8 mouse cellular contexts compared by ENCODE assay signal in genomic region chr10:79984195-79984816, GRCm38 (mm10). TPM values are rescaled to one million over a fixed set of nuclear protein-coding genes. Genes with fewer than 3 reads are reported as not detected.
DNase-seq lines count a peak whose midpoint lies in the region; ATAC-seq and TF ChIP-seq lines count a peak whose summit lies in the region.

Gene Tmem259 (minus strand): TSS chr10:79984330.

- DNase-seq in ES-E14 (ENCODE audit: low read depth, low spot score): peak; percentile 84
- peak; percentile 86 for DNase-seq in c-Kit-positive CD71-positive TER-119-positive erythroid progenitor cells, embryonic 14.5 days (ENCODE audit: low spot score)
- DNase-seq in heart, postnatal 0 days (ENCODE audit: low spot score): peak; percentile 92
- peak; percentile 91 to 94 for DNase-seq in kidney, postnatal 36 days

- H3K4me2 ChIP-seq in forebrain, embryonic 13.5 days: peak within 1 kb of the TSS; percentile 86
- H3K4me2 ChIP-seq in heart, postnatal 0 days (ENCODE audit: low read depth, low read length): peak within 1 kb of the TSS; percentile 93
- H3K4me2 ChIP-seq in liver, embryonic 16.5 days (ENCODE audit: low read depth, low read length): peak within 1 kb of the TSS; percentile 96
- peak within 1 kb of the TSS; percentile 98 for H3K4me2 ChIP-seq in neural tube, embryonic 14.5 days (ENCODE audit: low read depth, low read length)

- peak; percentile 67 for TF ChIP-seq CTCF in heart, postnatal 0 days (IDR thresholded peaks at IDR 0.05; ENCODE audit: low read depth)
- no peak for TF ChIP-seq CTCF in testis, adult 2 months (IDR thresholded peaks at IDR 0.05; ENCODE audit: control insufficient read depth, insufficient read depth, insufficient replicate concordance, low read depth, low read length)

- H3K36me3 ChIP-seq in ES-E14 (ENCODE audit: control insufficient read depth, insufficient read depth, low read length, poor library complexity, severe bottlenecking): peaks cover 5% of the 10 kb centered on the region; the same call in 1 of the 2 replicates
- H3K36me3 ChIP-seq in forebrain, embryonic 13.5 days (ENCODE audit: poor library complexity, severe bottlenecking): peaks cover 8% of the 10 kb centered on the region
- H3K36me3 ChIP-seq in heart, postnatal 0 days (replicated peaks; ENCODE audit: control insufficient read depth, insufficient read depth, low read length): 0 out of 2 replicates have a peak, but pooled peaks cover 1% of the 10 kb centered on the region
- no peaks in the 10 kb centered on the region for H3K36me3 ChIP-seq in liver, embryonic 16.5 days (ENCODE audit: control insufficient read depth, insufficient read depth)
- no peaks in the 10 kb centered on the region for H3K36me3 ChIP-seq in neural tube, embryonic 14.5 days (ENCODE audit: control insufficient read depth, insufficient read depth, low read length)
- no peaks in the 10 kb centered on the region for H3K36me3 ChIP-seq in testis, adult 2 months (ENCODE audit: control insufficient read depth, insufficient read depth, low read length)

- H3K27ac ChIP-seq in ES-E14 (ENCODE audit: insufficient read depth, low read depth, low read length, poor library complexity, severe bottlenecking): peak within 1 kb of the TSS; percentile 91
- H3K27ac ChIP-seq in forebrain, embryonic 13.5 days: peak within 1 kb of the TSS; percentile 96
- peak within 1 kb of the TSS; percentile 98 for H3K27ac ChIP-seq in heart, postnatal 0 days (ENCODE audit: low read depth)
- H3K27ac ChIP-seq in liver, embryonic 16.5 days (ENCODE audit: low read length): peak within 1 kb of the TSS; percentile 99
- peak within 1 kb of the TSS; percentile 94 for H3K27ac ChIP-seq in neural tube, embryonic 14.5 days (ENCODE audit: low read depth, low read length)
- peak within 1 kb of the TSS; percentile 86 for H3K27ac ChIP-seq in testis, adult 2 months (ENCODE audit: control insufficient read depth, insufficient read depth, low read depth, low read length)

- no peaks in the 10 kb centered on the region for H3K9me3 ChIP-seq in ES-E14 (ENCODE audit: control insufficient read depth, insufficient read depth, low read depth, low read length)
- H3K9me3 ChIP-seq in forebrain, embryonic 13.5 days (replicated peaks): no peaks in the 10 kb centered on the region
- H3K9me3 ChIP-seq in heart, postnatal 0 days (replicated peaks; ENCODE audit: control insufficient read depth, low read length): no peaks in the 10 kb centered on the region
- no peaks in the 10 kb centered on the region for H3K9me3 ChIP-seq in liver, embryonic 16.5 days (replicated peaks; ENCODE audit: control insufficient read depth, low read length)
- H3K9me3 ChIP-seq in neural tube, embryonic 14.5 days (ENCODE audit: control insufficient read depth, low read length): no peaks in the 10 kb centered on the region

- peaks cover 11 to 24% of the 10 kb centered on the region in 2 experiments for H3K4me1 ChIP-seq in ES-E14 (ENCODE audit: control insufficient read depth in 2 of 2, insufficient read depth in 2 of 2, low read length in 2 of 2, poor library complexity in 1 of 2)
- H3K4me1 ChIP-seq in forebrain, embryonic 13.5 days: peaks cover 48% of the 10 kb centered on the region
- peaks cover 28% of the 10 kb centered on the region for H3K4me1 ChIP-seq in heart, postnatal 0 days (ENCODE audit: control insufficient read depth, insufficient read depth)
- H3K4me1 ChIP-seq in liver, embryonic 16.5 days (ENCODE audit: control insufficient read depth, low read depth, low read length): peaks cover 51% of the 10 kb centered on the region
- peaks cover 28% of the 10 kb centered on the region for H3K4me1 ChIP-seq in neural tube, embryonic 14.5 days (ENCODE audit: control insufficient read depth, insufficient read depth, low read length)
- peaks cover 36% of the 10 kb centered on the region for H3K4me1 ChIP-seq in testis, adult 2 months (ENCODE audit: control insufficient read depth, insufficient read depth, low read length)

- under 1% methylated on average over 33 of the region's 49 CpGs for WGBS in forebrain, embryonic 13.5 days
- under 1% methylated on average over 42 of the region's 49 CpGs for WGBS in heart, postnatal 0 days
- 0% methylated on average over 37 of the region's 49 CpGs for WGBS in liver, embryonic 16.5 days (ENCODE audit: insufficient replicate concordance)
- WGBS in neural tube, embryonic 14.5 days: under 1% methylated on average over 49 of the region's 49 CpGs

- H3K27me3 ChIP-seq in forebrain, embryonic 13.5 days: peaks cover 29% of the 10 kb centered on the region
- no peaks in the 10 kb centered on the region for H3K27me3 ChIP-seq in heart, postnatal 0 days (ENCODE audit: control insufficient read depth, insufficient read depth, low read length)
- H3K27me3 ChIP-seq in liver, embryonic 16.5 days (ENCODE audit: control insufficient read depth, insufficient read depth, low read depth, low read length): peaks cover 20% of the 10 kb centered on the region
- H3K27me3 ChIP-seq in neural tube, embryonic 14.5 days (ENCODE audit: control insufficient read depth, insufficient read depth, low read length): peaks cover 15% of the 10 kb centered on the region
- H3K27me3 ChIP-seq in testis, adult 2 months (ENCODE audit: control insufficient read depth, insufficient read depth, low read length): no peaks in the 10 kb centered on the region; the same call in 1 of the 2 replicates

- in situ Hi-C loops in ES-E14 (cut with MboI; ENCODE audit: low sequenced_read_pairs in 2 of 2, unreplicated experiment in 2 of 2): loop anchor here in 1 of 2 experiments (25.0 kb wide), 1 partner anchor 128 kb away; the partner anchor contains the start of genes Sbno2 and Stk11

- peak; percentile 81 for ATAC-seq in forebrain, embryonic 13.5 days
- ATAC-seq in heart, postnatal 0 days (ENCODE audit: insufficient read depth, low read depth): peak; percentile 62
- peak; percentile 67 for ATAC-seq in liver, embryonic 16.5 days (ENCODE audit: low read depth)
- ATAC-seq in neural tube, embryonic 14.5 days (ENCODE audit: low read depth): peak; percentile 80

- TF ChIP-seq EP300 in heart, postnatal 0 days (IDR thresholded peaks at IDR 0.05; ENCODE audit: low read depth): peak; percentile 7; the same call in 1 of the 2 replicates

- 0 out of 2 replicates have a peak, but pooled peaks have one; percentile 35 for TF ChIP-seq POLR2A in testis, adult 2 months (IDR thresholded peaks at IDR 0.05; ENCODE audit: control insufficient read depth, low read depth, low read length)

- peak within 1 kb of the TSS; percentile 88 to 100 for H3K4me3 ChIP-seq in ES-E14 (ENCODE audit: insufficient read depth in 1 of 2, low read depth in 1 of 2, low read length in 2 of 2, poor library complexity in 1 of 2, severe bottlenecking in 1 of 2)
- peak within 1 kb of the TSS; percentile 80 for H3K4me3 ChIP-seq in forebrain, embryonic 13.5 days
- H3K4me3 ChIP-seq in heart, postnatal 0 days (ENCODE audit: low read depth, low read length): peak within 1 kb of the TSS; percentile 74
- H3K4me3 ChIP-seq in liver, embryonic 16.5 days (ENCODE audit: low read depth, low read length): peak within 1 kb of the TSS; percentile 87
- peak within 1 kb of the TSS; percentile 75 for H3K4me3 ChIP-seq in neural tube, embryonic 14.5 days (ENCODE audit: low read depth, low read length)
- peak within 1 kb of the TSS; percentile 90 for H3K4me3 ChIP-seq in testis, adult 2 months (ENCODE audit: control insufficient read depth, low read depth, low read length)

- peak within 1 kb of the TSS; percentile 94 for H3K9ac ChIP-seq in ES-E14 (ENCODE audit: insufficient read depth, low read depth, low read length, poor library complexity, severe bottlenecking)
- H3K9ac ChIP-seq in forebrain, embryonic 13.5 days: peak within 1 kb of the TSS; percentile 90
- H3K9ac ChIP-seq in heart, postnatal 0 days (replicated peaks; ENCODE audit: low read depth, low read length): peak within 1 kb of the TSS; percentile 83
- peak within 1 kb of the TSS; percentile 92 for H3K9ac ChIP-seq in liver, embryonic 16.5 days (ENCODE audit: low read depth, low read length)
- peak within 1 kb of the TSS; percentile 83 for H3K9ac ChIP-seq in neural tube, embryonic 14.5 days (replicated peaks; ENCODE audit: low read depth, low read length)

TF ChIP-seq in ES-E14, 5 proteins besides CTCF, POLR2A, EP300 and RAD21:
- TF ChIP-seq CHD2 (IDR thresholded peaks at IDR 0.05; ENCODE audit: low read depth, low read length) (no peak), ZNF384 (IDR thresholded peaks at IDR 0.05; ENCODE audit: low read depth, low read length) (no peak), MAFK (IDR thresholded peaks at IDR 0.05; ENCODE audit: insufficient read depth, low read depth, low read length) (no peak), HCFC1 (IDR thresholded peaks at IDR 0.05; ENCODE audit: borderline replicate concordance, insufficient read depth, low read length) (0 out of 2 replicates have a peak, but pooled peaks have one; percentile 18), ZC3H11A (IDR thresholded peaks at IDR 0.05; ENCODE audit: borderline replicate concordance, low read depth, low read length) (0 out of 2 replicates have a peak, but pooled peaks have one; percentile 1)

RNA-seq across cellular contexts. Expression of gene Tmem259, which starts in this region (rescaled TPM):
- 127 and 220 TPM in 2 replicates for total RNA-seq in ES-E14 (2012; rRNA removed)
- polyA plus RNA-seq in forebrain, embryonic 13.5 days (2015; fragmentation: Nextera tagmentation; extraction: Ambion mirVana): 11.2 and 12.0 TPM in 2 replicates
- 162 and 182 TPM in 2 replicates for total RNA-seq in heart, postnatal 0 days (2014; rRNA removed; ENCODE audit: low replicate concordance)
- polyA plus RNA-seq in heart, postnatal 0 days (2015; fragmentation: Nextera tagmentation; extraction: Ambion mirVana): 18.0 and 18.1 TPM in 2 replicates
- polyA plus RNA-seq in liver, embryonic 16.5 days (2015; fragmentation: Nextera tagmentation; extraction: Ambion mirVana): 3.0 and 4.8 TPM in 2 replicates
- 19.2 and 21.1 TPM in 2 replicates for polyA plus RNA-seq in neural tube, embryonic 14.5 days (2014; fragmentation: Nextera tagmentation; extraction: Ambion mirVana)
- polyA plus RNA-seq in testis, adult 2 months (2012; rRNA removed): 202 and 209 TPM in 2 replicates

Comparison
In these comparisons a context has a peak if more than half of its experiments do, and no peak if none do; other contexts are left out.
1. Peak in every context shown above with its lines: DNase-seq, ATAC-seq, H3K4me3 ChIP-seq and H3K27ac ChIP-seq.